Comparison of ENCODE assay signal across 8 mouse cellular contexts in the genomic region with DNA sequence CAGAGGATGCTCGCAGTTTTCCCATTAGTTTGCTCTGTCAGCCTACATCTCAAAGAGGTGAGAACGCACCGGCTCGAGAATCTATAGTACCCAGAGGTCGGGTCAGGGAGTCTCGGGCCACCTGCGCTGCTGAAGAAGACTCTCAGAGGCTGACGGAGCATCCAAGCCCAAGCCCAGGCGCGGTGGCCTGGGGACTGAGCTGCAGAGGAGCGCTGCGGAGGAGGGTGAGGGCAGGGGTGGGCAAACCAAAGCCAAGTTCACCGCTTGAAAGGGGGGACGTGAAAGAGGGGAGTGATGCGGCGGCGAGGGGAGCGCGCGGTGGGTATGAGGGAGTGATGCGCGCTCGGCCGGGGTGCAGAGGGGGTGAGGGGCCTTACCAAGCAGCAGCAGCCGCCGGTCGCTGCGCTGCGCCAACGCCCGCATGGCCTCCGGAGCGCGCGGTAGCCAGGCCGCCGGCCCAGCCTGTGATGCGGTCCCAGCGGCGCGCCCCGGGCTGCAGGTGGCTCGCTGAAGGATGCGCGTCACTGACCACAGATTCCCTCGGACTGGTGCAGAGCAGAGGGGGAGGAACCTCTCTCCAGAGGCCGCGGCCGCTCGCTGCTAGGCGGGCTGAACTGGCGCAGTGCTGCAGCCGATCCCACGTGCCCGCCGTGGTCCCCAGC. TPM values are rescaled to one million over a fixed set of nuclear protein-coding genes. Genes with fewer than 3 reads are reported as not detected.
A peak's percentile ranks its signal among the peaks of the same experiment; 100 is the strongest.
DNase-seq lines count a peak whose midpoint lies in the region; ATAC-seq and TF ChIP-seq lines count a peak whose summit lies in the region.

A gene (minus strand): TSS at position 647 of the 662 bp plus-strand sequence.

- peak; percentile 87 for ATAC-seq in kidney, postnatal 0 days (replicated peaks; ENCODE audit: low FRiP score, low read depth)

- 0 out of 2 replicates have a peak within 1 kb of the TSS, but pooled peaks have one; percentile 2 for H3K9ac ChIP-seq in kidney, postnatal 0 days (ENCODE audit: low read depth, low read length)

- no peak for TF ChIP-seq CTCF in cerebellum, adult 2 months (IDR thresholded peaks at IDR 0.05; ENCODE audit: borderline replicate concordance, insufficient read depth, low read depth, low read length)
- TF ChIP-seq CTCF in kidney, postnatal 0 days (IDR thresholded peaks at IDR 0.05; ENCODE audit: low read depth) = no peak

- H3K27me3 ChIP-seq in cerebellum, adult 2 months (ENCODE audit: control insufficient read depth, insufficient read depth, low read length) = no peaks in the 10 kb centered on the region
- H3K27me3 ChIP-seq in kidney, postnatal 0 days (ENCODE audit: insufficient read depth, low read length) = peaks cover 37% of the 10 kb centered on the region

- H3K36me3 ChIP-seq in kidney, postnatal 0 days (ENCODE audit: insufficient read depth, low read length) = no peaks in the 10 kb centered on the region

- peak within 1 kb of the TSS; percentile 5; the same call in 1 of the 2 replicates for H3K27ac ChIP-seq in cerebellum, adult 2 months (ENCODE audit: insufficient read depth, low read length)
- H3K27ac ChIP-seq in kidney, postnatal 0 days = no peak within 1 kb of the TSS

- 0 out of 2 replicates have a peak, but pooled peaks have one; percentile 41 for TF ChIP-seq POLR2A in cerebellum, adult 2 months (IDR thresholded peaks at IDR 0.05; ENCODE audit: borderline replicate concordance, insufficient read depth, low read length)

- H3K9me3 ChIP-seq in kidney, postnatal 0 days (replicated peaks; ENCODE audit: low read length) = no peaks in the 10 kb centered on the region

- no peaks in the 10 kb centered on the region for H3K4me1 ChIP-seq in cerebellum, adult 2 months (ENCODE audit: control insufficient read depth, insufficient read depth, low read length)
- H3K4me1 ChIP-seq in kidney, postnatal 0 days (replicated peaks; ENCODE audit: insufficient read depth, low read length) = peaks cover 10% of the 10 kb centered on the region; the same call in 1 of the 2 replicates

- H3K4me2 ChIP-seq in kidney, postnatal 0 days (ENCODE audit: low read length) = peak within 1 kb of the TSS; percentile 65

- peak within 1 kb of the TSS; percentile 43 for H3K4me3 ChIP-seq in cerebellum, adult 2 months (replicated peaks; ENCODE audit: insufficient read depth, low read depth, low read length)
- H3K4me3 ChIP-seq in kidney, postnatal 0 days (replicated peaks; ENCODE audit: low read depth, low read length) = peak within 1 kb of the TSS; percentile 33

- peak; percentile 10 for DNase-seq in ovary, postnatal 14 days (ENCODE audit: low spot score)
- no peak for DNase-seq in ovary, postnatal 10 days (ENCODE audit: low spot score)
- DNase-seq in cerebellum, adult 2 months = peak; percentile 75 to 78
- DNase-seq in gastrocnemius, postnatal 25 days = peak; percentile 5
- DNase-seq in kidney, postnatal 0 days (ENCODE audit: low spot score) = peak; percentile 60
- peak; percentile 31 to 46 for DNase-seq in lung, postnatal 4 days
- DNase-seq in right cerebral cortex, adult 2 months (ENCODE audit: low spot score in 2 of 2) = peak; percentile 22 to 37
- no peak for DNase-seq in adipocyte (ENCODE audit: low spot score)

- 3% methylated on average over 49 of the region's 56 CpGs for WGBS in cerebellum, adult 2 months
- WGBS in kidney, postnatal 0 days = under 1% methylated on average over 56 of the region's 56 CpGs

RNA-seq across cellular contexts. Expression of the gene that starts here (rescaled TPM):
- 24.8 and 25.3 TPM in 2 replicates for polyA plus RNA-seq in cerebellum, adult 2 months (2012; rRNA removed)
- not detected for total RNA-seq in gastrocnemius, postnatal 25 days (2021)
- polyA plus RNA-seq in kidney, postnatal 0 days (2015; fragmentation: Nextera tagmentation; extraction: Ambion mirVana) = 0.06 and 0.08 TPM in 2 replicates

Comparison
In these comparisons a context has a peak if more than half of its experiments do, and no peak if none do; other contexts are left out.
1. RNA of the gene that starts here (polyA plus RNA-seq): 24.8 to 25.3 TPM in cerebellum, adult 2 months; 0.06 to 0.08 TPM in kidney, postnatal 0 days; every median in the first group is over 10 times any median in the second.
2. DNase-seq: peak in ovary, postnatal 14 days (single experiment), cerebellum, adult 2 months (2 of 2), lung, postnatal 4 days (2 of 2) and right cerebral cortex, adult 2 months (2 of 2); none in ovary, postnatal 10 days (single experiment) and adipocyte (single experiment).
3. Peak in DNase-seq in gastrocnemius, postnatal 25 days; RNA of the gene not detected or under 1 TPM.
4. Peak in DNase-seq, ATAC-seq, H3K4me3 ChIP-seq, H3K9ac ChIP-seq and H3K4me2 ChIP-seq in kidney, postnatal 0 days; RNA of the gene not detected or under 1 TPM.